Mouse (Mus musculus): Measurements from ENCODE around the gene Ola1. TPM values are rescaled to one million over a fixed set of nuclear protein-coding genes. Genes with fewer than 3 reads are reported as not detected.

Gene Ola1
- polyA plus RNA-seq, 1 experiment from 2014 or later, result 80.9 TPM

DNA sequence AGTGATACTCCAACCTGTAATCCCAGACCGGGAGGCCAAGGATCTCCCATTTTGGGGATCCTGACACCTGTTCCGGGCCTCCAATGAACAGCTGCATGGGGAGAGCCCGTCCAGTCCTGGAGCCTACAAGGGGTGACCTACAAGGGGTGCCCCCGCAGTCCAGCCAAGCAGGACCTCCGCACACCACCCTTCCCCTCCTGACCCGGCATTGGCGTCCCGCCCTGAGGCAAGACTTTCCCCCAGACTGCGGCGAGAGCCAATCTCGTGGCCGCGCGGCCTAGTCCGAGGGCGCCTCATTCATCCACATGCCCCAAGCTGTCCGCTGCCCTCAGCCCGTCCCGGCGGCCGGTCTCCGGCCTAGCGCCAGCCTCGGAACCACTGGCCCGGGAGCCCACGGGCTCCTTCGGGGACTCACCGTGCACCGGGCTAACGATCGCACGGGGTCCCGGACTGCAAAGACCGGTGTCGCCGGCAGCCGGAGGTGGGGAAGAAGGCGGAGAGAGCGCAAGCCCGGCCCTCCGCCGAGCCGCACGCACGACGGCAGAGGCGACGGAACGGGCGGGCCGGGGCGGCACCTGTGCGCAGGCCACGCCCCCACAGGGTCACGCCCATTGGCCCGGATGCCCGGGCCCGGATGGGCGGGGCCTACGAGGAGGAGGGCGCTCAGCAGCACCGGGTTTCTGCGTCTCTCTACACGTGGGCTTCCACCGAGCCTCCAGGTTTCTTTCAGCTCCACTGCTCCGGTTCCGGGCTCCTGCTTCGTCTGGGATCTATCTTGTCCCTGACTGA, 4.7 kb downstream of the Ola1 start:
- peak; percentile 96 for ATAC-seq (ENCODE audit: low FRiP score)
- Histone ChIP-seq H3K9ac (peak overlapping the region; percentile 82), H3K4me3 (peak overlapping the region; percentile 75), H3K4me1 (peaks cover 11% of the 10 kb centered on the region), H3K9me3 (replicated peaks) (no peaks in the 10 kb centered on the region), H3K27ac (peak overlapping the region; percentile 60; the same call in 1 of the 2 replicates), H3K4me2 (replicated peaks) (peak overlapping the region; percentile 80), H3K36me3 (peaks cover 3% of the 10 kb centered on the region; the same call in 1 of the 2 replicates), H3K27me3 (no peaks in the 10 kb centered on the region)
- under 1% methylated on average over 68 of the region's 68 CpGs for WGBS

DNA sequence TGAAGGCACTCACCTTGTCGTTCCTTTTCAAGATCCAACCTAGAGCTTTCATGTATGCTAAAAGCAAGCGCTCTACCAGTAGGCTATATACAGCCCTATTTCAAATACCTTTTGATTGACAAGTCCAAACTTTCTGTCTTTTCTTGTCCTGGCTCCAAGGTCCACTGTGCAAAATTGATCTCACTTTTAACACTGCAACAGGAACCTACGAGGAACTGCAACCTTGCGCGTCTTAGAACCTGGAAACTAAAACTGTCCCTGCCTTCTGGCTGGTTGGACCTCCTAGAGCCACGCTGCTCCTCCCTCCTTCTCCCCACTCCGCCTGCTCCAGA, 5.2 kb downstream of the Ola1 start:
- ATAC-seq (ENCODE audit: low FRiP score), result no peak
- Histone ChIP-seq H3K4me2 (replicated peaks) (peak overlapping the region; percentile 80), H3K9me3 (replicated peaks) (no peaks in the 10 kb centered on the region), H3K27ac (no peak overlapping the region), H3K36me3 (peaks cover 3% of the 10 kb centered on the region; the same call in 1 of the 2 replicates), H3K9ac (peak overlapping the region; percentile 82), H3K27me3 (no peaks in the 10 kb centered on the region), H3K4me1 (peaks cover 11% of the 10 kb centered on the region), H3K4me3 (peak overlapping the region; percentile 75)
- WGBS, result 19% methylated on average over 7 of the region's 7 CpGs

DNA sequence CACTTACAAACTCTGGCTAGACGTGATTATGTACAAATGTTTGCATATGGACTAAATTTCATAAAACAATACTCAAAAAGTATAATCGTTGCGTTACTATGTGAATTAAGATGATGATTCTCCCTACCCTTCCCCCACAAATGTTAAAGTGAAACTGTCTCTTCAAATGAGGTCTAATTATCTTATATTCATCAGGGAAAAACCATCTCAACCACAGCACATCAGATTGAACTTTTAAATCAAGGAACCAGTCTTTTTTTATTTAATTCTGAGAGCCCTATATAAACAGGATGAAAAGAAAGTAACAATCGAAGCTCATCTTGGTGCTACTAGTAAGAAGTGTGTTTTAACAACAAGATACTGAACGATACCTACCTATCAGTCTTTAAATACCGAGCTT, 14.4 kb downstream of the Ola1 start:
- no peak overlapping the region for H3K4me3 ChIP-seq
- no peaks in the 10 kb centered on the region; the same call in 1 of the 2 replicates for H3K4me1 ChIP-seq
- ATAC-seq (ENCODE audit: low FRiP score), result no peak
- no peak overlapping the region for H3K4me2 ChIP-seq (replicated peaks)
- H3K36me3 ChIP-seq, result peaks cover 8% of the 10 kb centered on the region; the same call in 1 of the 2 replicates
- H3K27ac ChIP-seq, result no peak overlapping the region
- H3K9ac ChIP-seq, result no peak overlapping the region
- WGBS, result 94% methylated on average over 6 of the region's 6 CpGs
- H3K9me3 ChIP-seq (replicated peaks), result no peaks in the 10 kb centered on the region
- H3K27me3 ChIP-seq, result no peaks in the 10 kb centered on the region

DNA sequence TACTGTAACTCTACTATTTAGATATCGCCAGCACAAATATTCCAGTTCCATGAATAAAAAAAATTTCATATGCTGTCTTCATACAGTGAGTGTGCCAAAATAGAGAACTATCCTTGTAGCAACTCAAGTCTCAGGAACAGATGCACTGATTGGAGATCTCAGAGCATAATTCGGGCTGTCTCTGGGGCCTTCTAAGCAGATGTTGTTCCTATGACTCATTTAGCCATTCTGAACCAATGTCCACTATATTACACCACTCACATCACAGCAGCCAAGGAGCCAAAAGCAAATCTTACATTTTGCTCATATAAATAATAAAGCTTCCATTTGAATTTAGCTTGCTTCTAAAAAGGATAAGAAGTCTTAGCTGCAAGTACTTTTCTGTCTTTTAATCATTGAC, 30.2 kb downstream of the Ola1 start:
- H3K27me3 ChIP-seq, result no peaks in the 10 kb centered on the region
- no peak overlapping the region for H3K4me2 ChIP-seq (replicated peaks)
- no peak overlapping the region for H3K27ac ChIP-seq
- H3K9me3 ChIP-seq (replicated peaks), result no peaks in the 10 kb centered on the region
- 0 out of 2 replicates have a peak, but pooled peaks cover 2% of the 10 kb centered on the region for H3K36me3 ChIP-seq
- no peak for ATAC-seq (ENCODE audit: low FRiP score)
- 94% methylated on average over 2 of the region's 2 CpGs for WGBS
- H3K9ac ChIP-seq, result no peak overlapping the region
- H3K4me3 ChIP-seq, result no peak overlapping the region
- H3K4me1 ChIP-seq, result no peaks in the 10 kb centered on the region

DNA sequence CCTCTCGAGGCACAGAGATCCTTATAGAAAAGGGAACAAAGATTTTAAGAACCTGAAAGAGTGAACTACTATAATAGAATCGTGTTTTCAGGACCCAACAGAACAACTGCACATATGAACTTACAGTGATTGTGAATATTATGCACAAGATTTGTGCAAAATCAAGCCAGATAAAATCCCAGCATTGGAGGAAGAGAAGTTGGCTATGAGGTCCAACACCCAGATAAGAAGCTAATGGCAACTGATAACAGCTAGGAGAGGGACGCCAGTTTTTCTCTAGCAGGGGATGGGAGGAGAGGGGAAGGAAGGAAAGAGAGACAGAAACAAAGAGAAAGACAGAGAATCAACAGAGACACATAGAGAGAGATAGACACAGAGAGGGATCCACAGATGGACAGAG, 33.5 kb downstream of the Ola1 start:
- 0 out of 2 replicates have a peak, but pooled peaks cover 2% of the 10 kb centered on the region for H3K36me3 ChIP-seq
- no peak overlapping the region for H3K27ac ChIP-seq
- WGBS, result 88% methylated on average over 3 of the region's 3 CpGs
- no peak overlapping the region for H3K4me3 ChIP-seq
- H3K27me3 ChIP-seq, result no peaks in the 10 kb centered on the region
- H3K9ac ChIP-seq, result no peak overlapping the region
- ATAC-seq (ENCODE audit: low FRiP score), result no peak
- no peak overlapping the region for H3K4me2 ChIP-seq (replicated peaks)
- no peaks in the 10 kb centered on the region for H3K9me3 ChIP-seq (replicated peaks)
- H3K4me1 ChIP-seq, result no peaks in the 10 kb centered on the region

DNA sequence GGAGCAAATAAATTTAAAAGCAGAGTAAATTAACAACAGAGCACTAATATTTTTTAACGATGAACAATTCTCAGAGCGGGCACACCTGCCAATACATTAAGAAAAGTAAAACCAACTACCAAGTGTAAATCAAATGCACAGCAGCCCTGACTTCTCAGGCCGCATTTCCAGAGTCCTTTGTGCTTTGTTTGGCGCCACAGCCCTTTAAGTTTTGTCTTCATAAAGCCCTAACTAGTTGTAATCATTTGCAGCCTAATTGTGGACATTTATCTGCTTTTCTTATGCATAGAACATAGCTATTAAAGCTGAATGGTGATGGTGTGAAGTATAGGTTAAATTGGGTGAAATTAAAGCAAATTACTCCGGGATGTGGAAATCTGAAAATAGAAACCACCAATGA, 49.2 kb downstream of the Ola1 start:
- Histone ChIP-seq H3K4me3 (no peak overlapping the region), H3K4me2 (replicated peaks) (no peak overlapping the region), H3K4me1 (no peaks in the 10 kb centered on the region), H3K9me3 (replicated peaks) (no peaks in the 10 kb centered on the region), H3K27ac (no peak overlapping the region), H3K9ac (no peak overlapping the region), H3K27me3 (no peaks in the 10 kb centered on the region), H3K36me3 (no peaks in the 10 kb centered on the region)
- ATAC-seq (ENCODE audit: low FRiP score), result no peak
- 83% methylated on average over 5 of the region's 5 CpGs for WGBS

DNA sequence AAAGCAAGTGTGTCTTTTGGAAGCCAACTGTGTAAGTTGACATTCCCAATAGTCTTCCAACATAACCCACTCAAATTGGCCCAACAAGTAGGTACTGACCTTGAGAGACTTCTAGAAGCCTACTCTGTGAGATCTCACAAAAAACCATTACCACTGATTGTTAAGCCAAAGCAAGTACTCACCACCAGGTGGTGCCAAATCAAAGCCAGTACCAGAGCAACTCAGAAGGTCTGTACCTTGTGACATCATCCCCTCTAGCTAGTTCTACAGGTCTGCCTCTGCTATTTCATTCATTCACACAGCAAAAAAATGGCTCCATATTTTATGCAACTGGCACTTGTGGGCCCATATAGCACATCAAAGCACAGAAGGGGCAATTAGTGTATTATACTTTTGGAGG, 51.6 kb downstream of the Ola1 start:
- Histone ChIP-seq H3K27me3 (no peaks in the 10 kb centered on the region), H3K9ac (no peak overlapping the region), H3K36me3 (no peaks in the 10 kb centered on the region), H3K4me1 (no peaks in the 10 kb centered on the region), H3K4me2 (replicated peaks) (no peak overlapping the region), H3K9me3 (replicated peaks) (no peaks in the 10 kb centered on the region), H3K4me3 (no peak overlapping the region), H3K27ac (no peak overlapping the region)
- no peak for ATAC-seq (ENCODE audit: low FRiP score)

DNA sequence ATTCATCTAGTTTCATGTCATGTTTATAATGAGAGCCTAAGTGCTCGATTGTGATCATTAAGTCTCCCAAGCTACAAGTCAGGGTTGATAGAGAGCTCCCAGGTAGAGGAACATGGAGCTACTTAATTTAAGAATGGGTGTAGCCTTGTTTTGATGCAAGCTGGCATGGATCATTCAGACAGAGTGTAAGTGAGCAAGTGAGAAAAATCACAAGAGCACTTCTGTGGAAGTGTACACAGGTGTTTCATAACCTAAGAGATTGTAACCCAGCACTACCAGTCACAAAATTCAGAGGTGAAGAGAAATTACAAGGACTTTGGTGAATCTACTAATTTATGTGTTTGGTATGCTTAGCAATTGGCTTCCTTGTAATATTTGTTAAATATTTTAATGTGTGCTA, 54.1 kb downstream of the Ola1 start:
- no peak for ATAC-seq (ENCODE audit: low FRiP score)
- Histone ChIP-seq H3K4me2 (replicated peaks) (no peak overlapping the region), H3K9me3 (replicated peaks) (no peaks in the 10 kb centered on the region), H3K36me3 (no peaks in the 10 kb centered on the region), H3K27ac (no peak overlapping the region), H3K9ac (no peak overlapping the region), H3K4me3 (no peak overlapping the region), H3K27me3 (no peaks in the 10 kb centered on the region), H3K4me1 (no peaks in the 10 kb centered on the region)
- 77% methylated on average over 1 of the region's 1 CpGs for WGBS

DNA sequence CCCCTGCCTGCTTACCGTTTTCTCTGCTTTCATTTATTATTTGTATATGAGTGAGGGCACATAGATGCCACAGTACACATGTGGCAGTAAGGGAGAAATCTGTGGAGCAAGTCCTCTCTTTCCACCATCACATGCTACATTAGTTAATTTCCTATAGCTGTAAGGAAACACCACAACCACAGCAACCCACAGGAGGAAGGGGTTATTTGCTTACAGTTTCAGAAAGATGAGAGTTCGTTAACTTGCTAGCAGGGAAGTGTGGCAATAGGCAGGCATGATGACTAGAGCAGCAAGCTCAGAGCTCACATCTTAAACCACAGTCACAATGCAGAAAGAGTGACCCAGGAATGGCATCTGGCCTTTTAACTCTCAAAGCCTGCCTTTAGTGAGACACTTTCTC, 58.0 kb downstream of the Ola1 start:
- Histone ChIP-seq H3K27ac (no peak overlapping the region), H3K9ac (no peak overlapping the region), H3K4me2 (replicated peaks) (no peak overlapping the region), H3K4me1 (peaks cover 5% of the 10 kb centered on the region; the same call in 1 of the 2 replicates), H3K27me3 (no peaks in the 10 kb centered on the region), H3K9me3 (replicated peaks) (no peaks in the 10 kb centered on the region), H3K36me3 (peaks cover 6% of the 10 kb centered on the region; the same call in 1 of the 2 replicates), H3K4me3 (no peak overlapping the region)
- ATAC-seq (ENCODE audit: low FRiP score), result no peak
- WGBS, result 84% methylated on average over 2 of the region's 2 CpGs

DNA sequence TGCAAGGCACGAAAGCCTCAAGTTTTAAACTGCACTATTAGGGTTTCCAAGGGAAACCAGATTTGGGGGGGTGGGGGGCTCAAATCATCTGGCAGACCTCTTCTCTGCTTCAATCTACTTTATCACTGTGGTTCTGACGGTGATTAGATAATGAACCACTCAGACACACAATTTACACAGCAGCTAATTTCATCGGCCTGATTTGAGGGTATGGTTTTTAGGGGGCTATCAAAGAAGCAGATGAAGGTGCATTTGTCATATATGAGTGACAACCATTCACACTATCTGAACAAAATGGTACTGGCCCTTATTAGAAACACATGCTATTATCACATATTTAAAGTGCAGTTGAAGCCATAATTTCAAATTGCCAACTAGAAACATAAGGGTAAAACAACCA, 61.5 kb downstream of the Ola1 start:
- Histone ChIP-seq H3K4me3 (no peak overlapping the region), H3K27me3 (no peaks in the 10 kb centered on the region), H3K36me3 (peaks cover 14% of the 10 kb centered on the region; the same call in 1 of the 2 replicates), H3K9me3 (replicated peaks) (no peaks in the 10 kb centered on the region), H3K27ac (no peak overlapping the region), H3K9ac (no peak overlapping the region), H3K4me1 (peaks cover 5% of the 10 kb centered on the region; the same call in 1 of the 2 replicates), H3K4me2 (replicated peaks) (no peak overlapping the region)
- ATAC-seq (ENCODE audit: low FRiP score), result no peak
- 77% methylated on average over 3 of the region's 3 CpGs for WGBS

DNA sequence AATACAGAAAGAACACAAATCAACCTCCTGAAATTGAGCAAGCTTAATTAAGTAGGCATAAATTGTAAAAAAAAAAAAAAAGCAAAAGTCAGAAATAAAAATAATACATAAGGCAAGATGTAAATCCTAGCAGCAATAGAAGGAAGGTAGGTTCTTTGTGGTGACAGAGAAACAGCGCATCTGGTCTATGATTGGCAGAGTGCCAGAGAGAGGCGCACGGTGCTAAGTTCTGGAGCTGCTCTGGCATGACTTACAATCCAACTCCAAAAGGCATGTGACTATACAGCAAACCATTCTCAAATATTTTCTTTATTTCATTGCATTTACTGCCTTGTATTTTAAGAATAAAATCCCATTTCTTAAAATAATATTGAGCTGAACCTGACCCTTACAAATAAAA, 68.2 kb downstream of the Ola1 start:
- Histone ChIP-seq H3K9ac (no peak overlapping the region), H3K4me2 (replicated peaks) (no peak overlapping the region), H3K4me1 (no peaks in the 10 kb centered on the region), H3K4me3 (no peak overlapping the region), H3K36me3 (0 out of 2 replicates have a peak, but pooled peaks cover 7% of the 10 kb centered on the region), H3K27ac (no peak overlapping the region), H3K27me3 (no peaks in the 10 kb centered on the region), H3K9me3 (replicated peaks) (no peaks in the 10 kb centered on the region)
- WGBS, result 85% methylated on average over 3 of the region's 3 CpGs
- no peak for ATAC-seq (ENCODE audit: low FRiP score)

DNA sequence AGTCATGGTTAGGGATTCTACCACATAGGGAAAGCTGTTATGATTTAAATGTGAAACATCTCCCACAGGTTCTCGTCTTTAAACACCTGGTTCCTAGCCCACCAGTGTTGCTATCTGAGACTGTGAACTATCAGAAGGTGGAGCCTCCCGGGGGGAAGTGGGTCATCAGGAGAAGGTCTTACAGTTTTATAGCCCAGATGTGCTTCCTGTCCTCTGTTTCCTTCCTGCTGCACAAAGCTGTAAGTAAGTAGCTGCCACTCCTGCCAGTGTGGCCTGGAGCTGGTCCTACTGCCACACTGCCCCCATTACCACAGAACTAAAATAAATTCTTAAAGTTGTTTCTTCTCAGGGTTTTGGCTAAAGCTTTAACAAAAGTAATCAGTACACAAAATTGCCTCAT, 72.6 kb downstream of the Ola1 start:
- no peak overlapping the region for H3K27ac ChIP-seq
- no peak overlapping the region for H3K4me2 ChIP-seq (replicated peaks)
- no peak for ATAC-seq (ENCODE audit: low FRiP score)
- H3K9me3 ChIP-seq (replicated peaks), result no peaks in the 10 kb centered on the region
- no peaks in the 10 kb centered on the region for H3K36me3 ChIP-seq
- no peak overlapping the region for H3K9ac ChIP-seq
- 0 out of 2 replicates have a peak, but pooled peaks cover 3% of the 10 kb centered on the region for H3K27me3 ChIP-seq
- no peak overlapping the region for H3K4me3 ChIP-seq
- WGBS, result 86% methylated on average over 2 of the region's 2 CpGs
- H3K4me1 ChIP-seq, result peaks cover 9% of the 10 kb centered on the region

DNA sequence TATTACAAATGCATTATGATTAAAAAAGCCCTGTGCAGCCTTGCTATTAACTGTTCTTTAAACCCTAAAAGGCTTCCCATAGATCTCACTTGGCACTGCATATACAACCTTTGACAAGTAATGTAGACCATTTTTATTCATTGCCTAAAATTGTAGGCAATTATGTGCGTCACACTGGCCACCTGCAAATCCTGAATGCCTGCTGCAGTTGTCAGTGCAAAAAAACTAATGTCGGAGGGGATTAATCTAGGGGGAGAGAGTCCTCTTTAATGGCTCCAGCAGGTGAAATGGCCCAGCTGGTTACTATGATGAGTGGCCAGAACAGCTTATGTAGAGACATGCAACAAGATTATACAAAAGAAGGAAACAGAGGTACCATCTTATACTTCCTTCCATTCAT, 75.0 kb downstream of the Ola1 start:
- 41% methylated on average over 2 of the region's 2 CpGs for WGBS
- Histone ChIP-seq H3K9me3 (replicated peaks) (no peaks in the 10 kb centered on the region), H3K4me3 (no peak overlapping the region), H3K36me3 (no peaks in the 10 kb centered on the region), H3K4me2 (replicated peaks) (no peak overlapping the region), H3K27me3 (0 out of 2 replicates have a peak, but pooled peaks cover 3% of the 10 kb centered on the region), H3K27ac (no peak overlapping the region), H3K9ac (no peak overlapping the region), H3K4me1 (peaks cover 9% of the 10 kb centered on the region)
- no peak for ATAC-seq (ENCODE audit: low FRiP score)
